Mouse (Mus musculus): Measurements from ENCODE around the gene Bhmt.
A peak's percentile ranks its signal among the peaks of the same experiment; 100 is the strongest.

Bhmt gene

DNA sequence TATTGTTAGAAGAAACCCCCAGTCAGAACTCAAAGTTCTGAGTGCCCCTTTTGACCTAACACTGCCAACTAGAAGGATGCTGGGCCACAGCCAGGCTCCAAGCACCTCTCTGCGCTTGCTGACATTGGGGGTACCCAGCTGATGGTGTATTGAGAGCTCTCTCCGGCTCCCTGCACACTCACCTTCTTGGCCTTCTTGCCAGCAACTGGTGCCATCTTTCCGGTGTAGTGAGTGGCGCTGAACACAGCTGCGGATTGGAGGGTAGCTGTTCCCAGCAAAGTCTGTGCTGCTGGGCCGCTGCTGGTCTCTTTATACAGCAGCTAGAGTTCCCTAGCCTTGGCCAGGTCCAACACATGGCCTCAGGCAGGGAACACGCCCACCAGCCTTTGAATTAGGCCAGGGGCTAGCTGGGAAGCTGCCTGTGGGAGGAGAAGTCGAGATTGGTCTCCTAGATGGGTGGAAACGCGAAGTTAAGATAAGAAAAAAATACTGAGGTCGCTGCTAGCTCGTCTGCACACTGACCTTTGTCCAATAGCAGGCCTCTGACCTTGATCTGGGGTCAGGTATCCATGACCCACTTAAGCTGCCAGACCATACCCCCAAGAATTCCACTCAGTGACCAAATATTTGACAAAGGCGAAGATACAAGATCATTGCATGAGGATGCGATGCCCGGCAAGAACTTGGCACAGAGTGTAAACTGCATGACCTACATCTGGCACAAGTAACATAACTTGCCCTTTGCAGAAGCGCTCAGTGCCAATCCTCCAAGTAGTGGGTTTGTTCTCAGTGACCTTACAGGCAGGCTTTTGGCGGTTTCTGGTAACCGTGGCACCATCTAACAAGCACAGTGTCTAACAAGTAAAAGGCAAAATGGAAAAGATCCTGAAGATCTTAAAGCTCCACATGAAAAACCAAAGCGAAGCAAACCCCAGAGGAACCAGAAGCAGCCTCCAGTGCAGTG lies at the start of gene Bhmt:
Gene Bhmt, minus strand, starts transcription at position 680 of the 964 bp plus-strand sequence.
- no peak for DNase-seq (ENCODE audit: low read depth, low spot score)

DNA sequence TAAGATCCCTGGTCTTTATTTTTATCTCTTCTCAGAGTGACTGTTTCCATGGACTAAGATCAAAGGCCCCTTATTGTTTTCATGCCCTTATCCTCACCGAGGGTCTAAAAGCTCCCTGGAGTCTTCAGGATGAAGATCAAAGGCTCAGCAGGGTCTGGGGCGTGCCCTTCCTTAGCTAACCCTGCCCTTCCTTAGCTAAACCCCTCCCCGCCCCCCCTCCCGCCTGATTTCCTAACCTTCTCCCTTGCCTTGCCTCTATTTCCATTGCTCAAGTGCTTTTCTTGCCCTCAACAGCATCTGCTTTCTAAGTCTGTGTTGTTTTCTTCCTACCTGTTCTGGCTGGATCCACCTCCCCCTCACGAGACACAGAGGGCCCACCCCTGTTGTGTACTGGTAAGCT lies 49.6 kb upstream of the Bhmt start:
- DNase-seq (ENCODE audit: low read depth, low spot score), result no peak

DNA sequence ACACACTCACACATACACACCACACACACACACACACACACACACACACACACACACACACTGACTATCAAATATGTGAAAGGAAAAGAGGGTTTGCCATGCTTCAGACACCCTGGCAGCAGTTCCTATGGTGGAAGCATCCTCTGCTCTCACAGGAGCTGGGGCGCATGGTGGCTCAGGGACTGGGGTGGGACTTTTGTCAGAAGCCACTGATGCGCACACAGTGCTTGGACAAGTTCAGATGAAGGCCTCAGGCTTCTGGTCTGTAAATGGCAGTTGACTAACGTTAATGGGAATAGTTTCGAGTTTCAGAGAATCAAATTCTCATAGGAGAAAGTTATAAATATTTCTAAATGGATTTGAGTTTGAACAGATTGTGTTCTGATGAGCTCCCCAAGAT lies 47.5 kb upstream of the Bhmt start:
- DNase-seq (ENCODE audit: low read depth, low spot score), result no peak

DNA sequence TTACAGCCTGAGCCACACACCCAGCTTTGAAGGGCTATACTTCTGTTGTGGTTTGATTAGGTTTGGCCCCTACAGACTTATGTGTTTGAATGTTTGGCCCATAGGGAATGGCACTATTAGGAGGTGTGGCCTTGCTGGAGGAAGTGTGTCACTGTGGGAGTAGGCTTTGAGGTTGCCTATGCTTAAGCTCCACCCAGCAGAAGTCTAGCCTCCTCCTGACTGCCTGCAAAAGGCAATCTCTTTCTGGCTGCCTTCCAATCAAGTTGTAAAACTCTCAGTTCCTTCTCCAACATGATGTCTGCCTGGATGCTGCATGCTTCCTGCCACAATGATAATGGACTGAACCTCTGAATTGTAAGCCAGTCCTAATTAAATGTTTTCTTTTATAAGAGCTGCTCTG lies 45.6 kb upstream of the Bhmt start:
- DNase-seq (ENCODE audit: low read depth, low spot score), result no peak

DNA sequence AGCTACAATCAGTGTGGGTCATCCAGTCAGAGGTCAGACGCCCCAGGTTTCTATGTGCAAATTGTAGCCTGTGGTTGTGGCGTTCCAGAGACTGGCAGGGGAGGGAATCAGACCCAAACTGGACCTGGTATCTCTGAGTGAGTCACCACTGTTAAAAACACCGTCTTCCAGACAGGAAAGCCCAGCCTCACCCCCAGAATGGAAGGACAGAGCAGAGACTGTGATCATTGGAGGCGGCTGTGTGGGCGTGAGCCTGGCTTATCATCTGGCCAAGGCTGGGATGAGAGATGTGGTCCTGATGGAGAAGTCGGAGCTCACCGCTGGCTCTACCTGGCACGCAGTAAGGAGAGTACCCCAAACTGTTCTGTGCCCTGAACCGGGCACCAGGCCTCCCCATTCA lies 39.1 kb upstream of the Bhmt start:
- DNase-seq (ENCODE audit: low read depth, low spot score), result no peak

DNA sequence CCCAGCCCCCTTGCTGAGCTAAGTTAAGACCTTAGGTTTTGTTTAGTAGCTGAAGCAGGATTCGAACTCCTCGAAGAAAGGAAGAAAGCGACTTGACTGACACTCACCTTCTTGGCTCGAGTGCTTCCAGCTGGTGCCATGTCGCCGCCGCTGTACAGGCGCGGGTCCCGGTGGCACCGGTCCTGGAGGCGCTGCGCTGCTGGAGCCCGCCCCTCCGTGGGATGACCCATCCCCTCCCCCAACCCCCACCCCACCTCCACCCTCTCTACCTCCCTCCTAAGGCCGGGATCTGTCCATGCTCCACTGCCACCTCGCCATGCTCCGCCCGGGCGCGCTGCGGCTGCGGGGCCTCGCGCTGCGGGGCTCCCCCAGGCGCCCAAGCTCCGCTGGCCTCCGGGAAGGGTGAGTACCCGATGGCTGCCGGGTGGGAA lies 36.4 kb upstream of the Bhmt start, which contains the start of the genes Bhmt2 and Dmgdh:
Gene Bhmt2, minus strand, starts transcription at position 172 of the 431 bp plus-strand sequence.
Gene Dmgdh, plus strand, starts transcription at position 303 of the 431 bp plus-strand sequence.
- no peak for DNase-seq (ENCODE audit: low read depth, low spot score)

DNA sequence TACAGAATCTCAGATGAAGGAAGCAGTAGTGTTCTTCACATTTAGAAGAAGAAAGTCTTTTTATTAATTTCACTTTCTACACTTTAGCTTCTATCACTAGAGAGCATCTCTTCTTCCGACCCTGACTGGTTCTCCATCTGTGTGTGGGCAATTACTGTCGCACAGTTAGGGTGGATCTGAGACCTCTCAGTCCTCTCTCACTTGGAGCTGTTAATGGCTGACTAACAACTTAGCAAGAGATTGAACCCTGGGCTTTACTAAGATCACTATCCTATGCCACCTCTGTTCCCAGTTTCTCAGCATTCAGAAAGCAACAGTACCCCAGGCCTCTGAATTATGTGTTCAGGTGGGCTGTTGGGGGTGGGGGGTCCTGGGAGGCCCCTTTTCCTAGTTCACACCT lies 35.5 kb upstream of the Bhmt start:
- no peak for DNase-seq (ENCODE audit: low read depth, low spot score)

DNA sequence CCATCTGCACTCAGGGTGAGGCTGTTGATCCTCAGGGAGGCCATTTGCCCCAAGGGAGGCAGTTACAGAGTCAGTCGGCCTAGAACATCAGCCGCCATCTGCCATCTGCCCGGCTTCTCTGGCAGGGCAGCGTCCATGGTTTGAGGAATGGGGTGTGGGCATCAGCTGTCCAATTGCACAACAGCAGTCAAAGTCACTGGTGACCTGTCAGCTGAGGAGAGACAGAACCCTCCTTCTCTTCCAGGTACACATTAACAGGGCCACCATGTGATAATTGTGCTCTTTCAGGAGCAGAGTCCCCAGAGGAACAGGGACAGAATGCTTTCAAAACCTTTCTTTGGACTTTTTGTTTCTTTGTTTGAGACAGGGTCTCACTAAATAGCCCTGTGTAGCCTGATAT lies 34.6 kb upstream of the Bhmt start:
- no peak for DNase-seq (ENCODE audit: low read depth, low spot score)

DNA sequence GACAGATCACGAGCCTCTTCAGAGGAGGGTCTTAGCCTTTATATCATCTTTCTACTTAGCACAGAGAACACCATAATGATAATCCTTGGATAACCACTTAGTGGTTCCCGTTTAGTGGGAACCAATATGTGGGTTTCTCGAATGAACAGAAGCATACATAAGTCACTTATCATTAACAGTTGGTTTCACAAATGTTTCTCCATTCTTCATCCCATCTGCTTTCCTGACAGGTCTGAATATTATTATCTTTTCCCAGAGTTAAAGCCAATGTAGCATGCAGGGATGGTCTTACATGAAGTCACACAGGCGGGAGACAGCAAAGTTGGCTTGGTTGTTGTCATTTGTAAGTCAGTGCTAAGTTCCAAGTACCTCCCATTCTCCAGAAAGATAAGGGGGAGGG lies 29.8 kb upstream of the Bhmt start:
- no peak for DNase-seq (ENCODE audit: low read depth, low spot score)

DNA sequence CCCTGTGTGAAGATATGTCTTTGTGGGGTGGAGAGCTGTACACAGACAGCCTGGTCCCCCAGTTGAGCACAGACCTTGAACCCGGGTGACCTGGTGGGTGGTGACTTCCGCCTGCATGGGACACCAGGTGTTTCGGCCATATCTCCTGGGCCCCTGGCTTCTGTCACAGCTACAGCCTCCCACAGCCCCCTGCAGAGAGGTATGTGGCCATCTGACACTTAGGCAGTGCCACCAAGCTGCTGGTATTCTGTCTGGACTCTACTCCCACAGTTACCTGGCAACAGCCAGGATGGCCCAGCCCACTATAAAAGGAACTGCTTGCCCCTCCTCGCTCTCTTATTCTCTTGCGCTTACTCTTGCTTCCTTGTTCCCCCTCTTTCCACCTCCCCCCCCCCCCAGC lies 20.2 kb upstream of the Bhmt start:
- DNase-seq (ENCODE audit: low read depth, low spot score), result no peak

DNA sequence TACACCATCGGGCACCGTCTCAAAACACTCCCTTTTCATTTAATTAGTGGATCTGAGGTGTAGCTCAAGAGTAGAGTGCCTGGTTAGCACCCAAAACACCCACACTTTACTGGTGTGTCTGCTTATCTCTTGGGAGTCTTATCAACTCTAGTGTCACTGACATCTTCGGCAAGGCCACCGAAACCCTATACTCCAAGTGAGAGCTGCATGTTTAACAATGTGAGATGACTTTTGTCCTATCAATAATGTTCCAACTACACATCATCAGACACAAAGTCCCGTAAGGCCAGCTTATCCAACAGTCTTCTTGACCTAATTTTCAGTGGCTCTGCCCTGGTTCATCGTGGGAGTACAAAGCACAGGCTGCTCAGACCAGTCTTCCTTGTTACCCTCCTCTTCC lies 15.6 kb upstream of the Bhmt start:
- no peak for DNase-seq (ENCODE audit: low read depth, low spot score)

DNA sequence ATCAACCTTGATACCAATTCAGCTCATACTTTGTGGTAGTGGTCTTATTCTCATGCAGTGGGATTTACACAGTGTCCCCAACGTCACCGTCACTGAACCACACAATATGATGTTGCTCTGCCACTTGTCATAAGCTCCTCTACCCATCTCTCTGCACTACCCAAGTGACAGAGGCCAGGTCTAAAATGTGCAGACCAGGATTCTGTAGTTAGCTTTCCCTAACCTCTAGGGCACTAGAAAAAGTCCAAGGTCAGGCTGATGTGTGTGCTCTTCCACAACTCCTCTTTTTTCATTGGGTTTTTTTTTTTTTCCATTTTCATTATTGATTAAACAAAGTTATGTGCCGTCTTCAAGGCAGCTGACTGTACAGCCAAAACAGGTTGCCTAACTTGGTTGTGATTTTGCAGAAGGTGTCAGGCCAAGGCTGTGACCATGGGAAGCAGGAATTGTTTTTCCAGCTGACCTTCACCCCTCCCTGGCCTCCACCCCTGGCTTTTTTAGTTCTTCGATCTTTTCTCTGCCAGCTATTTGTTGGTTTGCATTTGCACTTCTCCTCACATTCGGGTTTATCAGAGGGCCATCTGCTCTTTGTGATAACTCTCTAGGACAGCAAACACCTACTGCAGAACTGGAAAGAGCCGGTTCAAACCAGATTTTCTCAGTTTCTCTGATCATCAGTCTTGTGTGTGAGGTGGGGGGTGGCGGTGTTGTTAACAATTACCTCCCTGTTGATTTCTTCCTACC lies 10.8 kb upstream of the Bhmt start:
- DNase-seq (ENCODE audit: low read depth, low spot score), result no peak

DNA sequence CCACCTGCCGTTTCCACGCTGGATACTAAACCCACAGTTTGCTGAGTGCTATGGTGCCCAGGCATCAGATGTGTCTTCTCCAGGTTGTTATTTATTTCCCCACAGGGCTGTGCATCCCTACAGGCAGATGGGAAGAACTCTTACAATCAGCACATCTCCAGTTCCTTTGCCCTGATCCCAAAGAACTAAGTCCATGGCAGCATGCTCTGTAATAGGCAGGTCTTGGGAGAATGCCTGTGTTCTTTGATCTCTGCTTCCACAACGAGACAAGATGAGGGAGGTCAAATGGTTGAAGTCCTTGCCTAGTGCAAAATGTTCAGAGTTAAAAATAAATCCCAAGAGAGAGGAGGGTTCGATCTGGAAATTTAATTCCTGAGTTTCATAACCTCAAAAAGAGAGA lies 1.9 kb upstream of the Bhmt start:
- no peak for DNase-seq (ENCODE audit: low read depth, low spot score)

DNA sequence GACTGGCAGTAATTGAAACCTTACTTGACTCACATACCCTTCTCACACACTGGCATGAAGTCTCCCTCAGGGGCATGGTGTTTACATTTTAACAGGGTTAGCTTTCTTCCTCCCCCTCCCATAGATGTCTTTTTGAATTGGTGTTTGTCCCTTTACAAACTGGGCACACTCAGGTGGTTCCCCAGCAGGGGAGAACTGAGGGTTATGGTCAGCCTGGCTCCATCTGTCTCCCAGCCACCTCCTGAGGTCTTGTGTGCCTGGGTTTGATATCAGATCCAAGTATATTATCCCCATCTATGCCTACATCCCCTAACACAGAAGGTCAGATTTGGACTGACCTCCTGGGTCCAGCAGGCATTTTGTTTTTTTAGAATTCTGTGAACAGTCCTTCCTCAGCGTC lies 1.2 kb downstream of the Bhmt start:
- no peak for DNase-seq (ENCODE audit: low read depth, low spot score)

DNA sequence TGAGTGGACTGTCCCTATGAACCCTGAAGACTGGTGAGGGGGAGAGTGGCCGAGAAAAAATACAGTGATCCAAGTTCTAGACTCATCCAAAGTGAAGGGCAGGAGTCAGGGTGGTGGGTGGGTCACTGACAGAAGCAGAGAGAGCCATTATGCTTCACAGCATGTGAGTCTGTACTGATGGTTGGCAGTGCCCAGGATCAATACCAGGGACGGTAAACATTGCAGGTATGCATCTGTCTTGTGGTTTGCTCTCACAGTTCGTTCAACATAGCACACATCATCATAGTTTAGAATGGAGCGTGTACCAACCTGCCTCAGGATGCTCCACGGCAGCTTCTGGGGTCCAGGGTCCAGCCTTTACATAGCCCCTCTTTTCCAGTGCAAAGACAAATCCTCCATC lies 4.8 kb downstream of the Bhmt start:
- DNase-seq (ENCODE audit: low read depth, low spot score), result no peak

DNA sequence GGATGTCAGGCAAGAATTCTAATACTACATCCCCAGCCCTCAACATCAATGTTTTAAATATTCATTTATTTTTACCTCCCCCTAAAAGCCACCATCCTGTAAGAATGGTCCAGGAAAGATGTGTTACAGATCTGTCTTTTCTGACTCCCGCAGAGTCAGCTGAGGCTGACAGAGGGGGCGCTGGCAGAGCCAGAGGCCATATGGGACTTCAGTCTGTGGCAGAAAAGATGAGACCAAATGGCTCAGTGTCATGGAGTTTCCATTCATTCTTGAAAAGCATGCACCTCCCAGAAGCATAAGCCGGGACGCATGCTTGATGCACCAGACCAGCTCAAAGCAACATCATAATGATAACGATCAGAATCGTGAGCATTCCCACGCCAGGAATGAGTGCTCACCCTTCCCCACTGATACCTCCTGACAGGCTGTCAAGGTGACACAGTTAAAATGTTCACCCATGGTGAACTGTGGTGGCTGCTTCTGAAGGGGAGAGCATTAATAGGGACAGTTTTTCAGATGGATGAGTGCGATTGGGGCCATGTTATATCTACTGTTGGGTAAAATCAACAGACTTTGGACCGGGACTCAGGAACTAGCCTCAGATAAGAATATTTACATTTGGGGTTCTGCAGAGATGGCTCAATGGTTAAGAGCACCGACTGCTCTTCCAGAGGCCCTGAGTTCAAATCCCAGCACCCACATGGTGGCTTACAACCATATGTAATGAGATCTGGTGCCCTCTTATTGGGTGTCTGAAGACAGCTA lies 6.6 kb downstream of the Bhmt start:
- no peak for DNase-seq (ENCODE audit: low read depth, low spot score)

DNA sequence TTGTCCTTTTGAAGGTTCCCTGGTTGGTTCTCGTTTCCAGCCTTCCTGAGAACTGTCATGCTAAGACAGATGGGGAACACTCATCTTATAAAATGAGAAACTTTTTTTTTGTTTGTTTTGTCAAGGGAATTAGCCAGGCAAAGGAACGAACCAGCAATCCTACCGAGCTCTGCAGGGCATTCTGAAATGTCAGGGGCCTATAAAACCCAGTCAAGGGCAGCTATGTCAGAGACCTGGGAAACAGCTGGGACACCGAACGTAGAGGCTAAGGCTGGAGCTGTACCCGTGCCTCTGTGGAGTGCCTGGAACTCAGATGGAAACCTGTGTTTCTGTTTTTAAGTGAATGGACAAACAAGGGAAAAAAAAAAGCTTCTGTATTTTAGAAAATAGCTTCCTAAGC lies 8.9 kb downstream of the Bhmt start:
- DNase-seq (ENCODE audit: low read depth, low spot score), result no peak

DNA sequence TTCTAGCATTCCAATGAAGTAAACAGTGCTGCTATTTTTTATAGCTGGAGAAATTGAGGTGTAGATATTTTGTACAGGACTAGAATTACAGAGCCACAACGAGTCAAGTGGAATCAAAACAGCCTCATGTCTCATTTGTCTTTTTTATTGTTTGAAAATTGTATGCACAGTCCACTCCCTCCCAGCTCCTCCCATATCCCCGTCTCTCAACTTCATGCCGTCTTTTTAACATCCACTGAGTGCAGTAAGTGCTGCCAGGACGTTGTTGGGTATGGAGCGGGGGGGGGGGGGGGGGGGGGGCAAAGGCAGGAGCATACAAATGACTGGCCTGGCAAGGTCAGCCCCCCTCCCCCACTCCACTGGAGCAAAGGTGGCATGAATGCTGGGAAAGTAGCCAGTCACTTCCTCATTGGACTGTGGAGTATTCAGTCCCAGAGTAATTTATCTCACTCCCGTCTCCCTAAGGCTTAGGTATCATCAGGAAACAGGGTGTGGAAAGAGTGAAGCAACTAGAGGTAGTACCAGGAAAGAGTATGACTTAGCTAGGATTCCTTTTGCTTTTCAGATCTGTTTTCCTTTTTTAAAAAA lies 23.3 kb downstream of the Bhmt start:
- no peak for DNase-seq (ENCODE audit: low read depth, low spot score)

DNA sequence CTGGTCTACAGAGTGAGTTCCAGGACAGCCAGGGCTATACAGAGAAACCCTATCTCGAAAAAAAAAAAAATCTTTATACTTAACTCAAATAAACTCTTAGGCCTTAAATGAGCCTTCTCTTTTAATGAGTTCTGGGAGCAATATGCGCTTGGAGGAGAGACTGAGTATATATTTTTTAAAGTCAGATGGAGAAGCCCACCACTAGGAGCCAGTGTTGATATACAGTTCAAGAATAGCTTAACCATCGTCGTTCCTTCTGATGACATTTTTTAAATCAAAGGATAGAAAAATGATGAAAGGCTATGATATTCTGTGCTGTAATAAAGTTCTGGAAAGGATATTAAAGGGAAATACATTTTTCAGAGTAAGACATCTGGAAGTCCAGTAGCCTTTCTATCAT lies 24.0 kb downstream of the Bhmt start:
- DNase-seq (ENCODE audit: low read depth, low spot score), result no peak

DNA sequence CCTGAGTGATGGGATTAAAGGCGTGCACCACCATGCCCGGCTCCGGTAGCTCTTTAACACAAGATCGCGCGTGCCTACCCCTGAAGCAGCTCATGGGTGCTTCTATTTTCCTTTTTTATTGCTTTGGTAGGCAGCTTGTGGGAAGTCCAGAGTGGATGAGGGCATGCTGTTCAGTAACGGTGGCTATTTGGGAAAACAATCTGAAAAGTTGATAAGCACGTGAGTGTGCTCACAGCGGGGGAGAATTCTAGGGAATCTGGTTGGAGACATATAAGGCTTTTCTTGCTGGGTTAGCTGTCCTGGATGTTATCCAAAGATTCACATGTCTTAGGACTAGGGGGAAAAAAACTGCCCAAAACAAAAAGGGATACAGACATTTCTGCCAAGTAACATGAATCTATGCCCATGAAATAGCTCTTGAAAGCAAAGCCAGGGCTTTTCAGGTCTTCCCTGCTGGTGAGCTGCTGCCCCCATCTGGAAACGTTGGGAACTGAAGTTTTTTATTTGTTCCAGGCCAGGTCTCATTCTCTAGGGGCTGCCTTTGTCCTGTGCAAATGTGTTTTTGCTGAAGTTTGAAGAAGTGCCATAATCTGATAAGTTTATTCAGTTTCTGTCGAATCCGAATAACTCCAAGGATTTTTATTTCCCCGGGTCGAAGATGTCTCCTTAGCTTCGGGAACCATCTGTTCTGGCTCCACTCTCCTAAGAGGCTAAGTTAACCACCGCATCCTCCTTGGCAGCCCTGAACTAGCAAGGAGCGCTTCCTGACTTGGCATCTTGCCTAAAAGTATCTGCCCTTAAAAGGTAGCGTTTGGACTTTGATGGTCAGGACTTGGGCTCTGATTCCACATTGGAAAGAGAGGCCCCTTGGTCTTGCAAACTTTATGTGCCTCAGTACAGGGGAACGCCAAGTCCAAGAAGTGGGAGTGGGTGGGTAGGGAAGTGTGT lies 24.8 kb downstream of the Bhmt start:
- DNase-seq (ENCODE audit: low read depth, low spot score), result peak; percentile 73

Measured in embryo, embryonic 11.5 days (tissue).